Comparison of ENCODE assay signal across 33 mouse cellular contexts in the genomic region with DNA sequence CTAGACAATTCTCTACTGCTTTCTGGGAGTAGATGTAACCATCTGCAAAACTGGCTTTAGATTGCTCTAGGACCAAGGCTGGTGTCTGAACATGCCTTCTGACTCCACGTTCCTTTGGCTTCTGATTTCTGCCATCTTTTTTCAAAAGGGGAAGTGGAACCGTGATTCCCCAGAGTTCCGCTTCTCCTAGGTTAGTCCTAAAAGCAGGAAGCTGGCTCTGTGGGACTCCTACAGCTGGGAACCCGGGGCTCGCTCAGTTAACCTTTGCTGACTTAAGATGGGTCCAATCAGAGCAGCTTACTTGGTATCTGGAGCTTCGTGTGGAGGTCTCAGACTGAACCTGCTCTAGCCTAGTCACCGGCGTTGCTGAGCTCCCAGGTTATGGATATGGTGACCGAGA. TPM values are rescaled to one million over a fixed set of nuclear protein-coding genes. Genes with fewer than 3 reads are reported as not detected.
"Had no signal": no experiment of that assay in that cellular context is flagged by ENCODE, and none has a peak within 500 bp of the region (broad histone marks: within the 10 kb centered on the region; RNA-seq: fewer than 3 reads in every experiment).

No protein-coding gene starts in this region.

- H3K4me1 ChIP-seq: heart, embryonic 10.5 days; heart, embryonic 12.5 days; hindbrain, embryonic 12.5 days; intestine, embryonic 15.5 days; limb, embryonic 10.5 days; limb, embryonic 12.5 days had no signal

- DNase-seq: gastrocnemius, postnatal 25 days; heart, adult 11 months; heart, adult 2 months; heart, postnatal 10 days; kidney, adult 18-20 months; kidney, adult 8-10 months; kidney, postnatal 10 days; kidney, postnatal 25 days; kidney, postnatal 4 days; liver had no signal

- H3K4me2 ChIP-seq: heart, embryonic 12.5 days; hindbrain, embryonic 12.5 days; hindbrain, embryonic 14.5 days; intestine, embryonic 15.5 days; limb, embryonic 12.5 days; liver, embryonic 11.5 days had no signal

- H3K9me3 ChIP-seq: heart, embryonic 10.5 days; hindbrain, embryonic 12.5 days; intestine, embryonic 15.5 days; limb, embryonic 10.5 days had no signal

- H3K27ac ChIP-seq: heart, adult 2 months; heart, embryonic 10.5 days; hindbrain, embryonic 12.5 days; hindbrain, embryonic 14.5 days; intestine, embryonic 15.5 days; layer of hippocampus, adult 2 months; left cerebral cortex, adult 2 months; limb, embryonic 10.5 days; limb, embryonic 12.5 days had no signal

- H3K9ac ChIP-seq: heart, embryonic 12.5 days; hindbrain, embryonic 12.5 days; hindbrain, embryonic 14.5 days; intestine, embryonic 15.5 days; limb, embryonic 12.5 days had no signal

- H3K27me3 ChIP-seq: heart, embryonic 12.5 days; hindbrain, embryonic 12.5 days; intestine, embryonic 15.5 days; limb, embryonic 12.5 days had no signal

- ATAC-seq: hindbrain, embryonic 16.5 days; inflammation-experienced regulatory T-cells, adult 6 months; intestine, embryonic 15.5 days; intestine, postnatal 0 days had no signal

- H3K36me3 ChIP-seq: heart, embryonic 10.5 days; heart, embryonic 12.5 days; hindbrain, embryonic 12.5 days; intestine, embryonic 15.5 days; limb, embryonic 10.5 days; limb, embryonic 12.5 days had no signal

- H3K4me3 ChIP-seq: heart, adult 2 months; heart, embryonic 10.5 days; heart, embryonic 12.5 days; hindbrain, embryonic 12.5 days; intestine, embryonic 15.5 days; layer of hippocampus, adult 2 months; left cerebral cortex, adult 2 months; limb, embryonic 10.5 days; limb, embryonic 12.5 days had no signal

RNA-seq across cellular contexts. Expression of a gene that starts 7.0 kb away (rescaled TPM):
- total RNA-seq: gastrocnemius, adult 18-20 months; gastrocnemius, adult 8-10 months; gastrocnemius, postnatal 25 days; layer of hippocampus, postnatal 10 days; layer of hippocampus, postnatal 25 days; left cerebral cortex, adult 2 months; left cerebral cortex, postnatal 14 days; left cerebral cortex, postnatal 36 days had no signal
- polyA plus RNA-seq: inflammation-experienced regulatory T-cells, adult 6 months had no signal

RNA-seq across cellular contexts. Expression of a gene that starts 49.1 kb away (rescaled TPM):
- total RNA-seq: gastrocnemius, adult 18-20 months; gastrocnemius, adult 8-10 months; gastrocnemius, postnatal 25 days; heart, adult 2 months; heart, postnatal 10 days; heart, postnatal 25 days; hematopoietic stem cell, adult 5-6 weeks; layer of hippocampus, postnatal 25 days had no signal
- polyA plus RNA-seq: heart, adult 2 months; heart, embryonic 12.5 days; heart, embryonic 14.5 days; heart, embryonic 16.5 days; hindbrain, embryonic 16.5 days; inflammation-experienced regulatory T-cells, adult 6 months; intestine, postnatal 0 days; limb, embryonic 12.5 days; liver, embryonic 11.5 days had no signal
